Mouse (Mus musculus) lung, embryonic 15.5 days (tissue): ENCODE results near the gene Gnat3. TPM values are rescaled to one million over a fixed set of nuclear protein-coding genes. Genes with fewer than 3 reads are reported as not detected.

ENCODE experiments used
- ATAC-seq: fragments of 200-750 bp; cut with Nextera tagmentation; 2 replicates; pipeline ENCODE4 v1.8.0; 2017; ENCODE audit warnings: moderate number of reproducible peaks, borderline replicate concordance; ENCODE audit not compliant: low FRiP score, low TSS enrichment; ENCODE audit errors: extremely low read depth
- H3K27ac ChIP-seq: fragments of 300-500 bp; sonication (generic); 2 replicates; pipeline ENCODE4 v1.5.1; 2015; ENCODE audit warnings: moderate library complexity, mild to moderate bottlenecking, inconsistent platforms
- H3K27me3 ChIP-seq: fragments of 300-500 bp; sonication (generic); 2 replicates; pipeline ENCODE4 v1.6.1; 2015; ENCODE audit warnings: inconsistent platforms
- H3K36me3 ChIP-seq: fragments of 300-500 bp; sonication (generic); 2 replicates; pipeline ENCODE4 v1.6.1; 2015; ENCODE audit warnings: inconsistent platforms
- H3K4me1 ChIP-seq: fragments of 300-500 bp; sonication (generic); 2 replicates; pipeline ENCODE4 v1.6.1; 2015; ENCODE audit warnings: inconsistent platforms
- H3K4me2 ChIP-seq: fragments of 300-500 bp; sonication (generic); 2 replicates; pipeline ENCODE4 v1.6.1; 2015; ENCODE audit warnings: inconsistent platforms, mild to moderate bottlenecking, moderate library complexity
- H3K4me3 ChIP-seq: fragments of 300-500 bp; sonication (generic); 2 replicates; pipeline ENCODE4 v1.5.1; 2015; ENCODE audit warnings: mild to moderate bottlenecking, inconsistent platforms
- H3K9ac ChIP-seq: fragments of 300-500 bp; sonication (generic); 2 replicates; pipeline ENCODE4 v1.6.1; 2015; ENCODE audit warnings: inconsistent platforms
- H3K9me3 ChIP-seq: fragments of 300-500 bp; sonication (generic); 2 replicates; pipeline ENCODE4 v1.6.1; 2016; ENCODE audit warnings: inconsistent platforms
- WGBS: fragments of 180-500 bp; shearing (Covaris S2); methylation state at CpG from one replicate; pipeline ENCODE4 v1.1.7; 2015; 5-methylcytosine and 5-hydroxymethylcytosine counted together
- polyA plus RNA-seq: library from polyadenylated mRNA; unstranded; fragments of >200 nt; fragmentation: Nextera tagmentation; extraction: Ambion mirVana; gene quantifications from 2 replicates; pipeline ENCODE4 v1.2.1, GENCODE M21; 2015

Gene Gnat3
- polyA plus RNA-seq, 1 experiment from 2014 or later, result 0.17 TPM

- Histone ChIP-seq H3K4me3 (no peak overlapping the region), H3K9ac (no peak overlapping the region), H3K4me2 (no peak overlapping the region), H3K9me3 (no peaks in the 10 kb centered on the region), H3K4me1 (no peaks in the 10 kb centered on the region), H3K36me3 (no peaks in the 10 kb centered on the region), H3K27me3 (no peaks in the 10 kb centered on the region), H3K27ac (no peak overlapping the region)
- WGBS, result 80% methylated on average over 5 of the region's 5 CpGs
- no peak for ATAC-seq
Observed at GRCm38 (mm10) chr5:18010301-18010700, 48.0 kb downstream of the Gnat3 start.

- no peak overlapping the region for H3K4me2 ChIP-seq
- H3K36me3 ChIP-seq, result no peaks in the 10 kb centered on the region
- no peak for ATAC-seq
- H3K4me3 ChIP-seq, result no peak overlapping the region
- no peaks in the 10 kb centered on the region for H3K4me1 ChIP-seq
- H3K9me3 ChIP-seq, result no peaks in the 10 kb centered on the region
- H3K9ac ChIP-seq, result no peak overlapping the region
- 38% methylated on average over 2 of the region's 2 CpGs for WGBS
- H3K27me3 ChIP-seq, result no peaks in the 10 kb centered on the region
- no peak overlapping the region for H3K27ac ChIP-seq
Observed at GRCm38 (mm10) chr5:18013196-18013595, 50.8 kb downstream of the Gnat3 start.

- WGBS, result 79% methylated on average over 4 of the region's 4 CpGs
- H3K4me3 ChIP-seq, result no peak overlapping the region
- no peaks in the 10 kb centered on the region for H3K4me1 ChIP-seq
Observed at GRCm38 (mm10) chr5:18014209-18014829, 52.0 kb downstream of the Gnat3 start.

GRCm38 (mm10) chr5:18023347-18023746 is 61.0 kb downstream of the Gnat3 start:
- Histone ChIP-seq H3K4me3 (no peak overlapping the region), H3K4me1 (no peaks in the 10 kb centered on the region), H3K36me3 (no peaks in the 10 kb centered on the region), H3K9ac (no peak overlapping the region), H3K9me3 (no peaks in the 10 kb centered on the region), H3K4me2 (no peak overlapping the region), H3K27me3 (no peaks in the 10 kb centered on the region), H3K27ac (no peak overlapping the region)
- ATAC-seq, result no peak

More at GRCm38 (mm10) chr5:18014209-18014829, 52.0 kb downstream of the Gnat3 start:
- no peaks in the 10 kb centered on the region for H3K36me3 ChIP-seq
- no peaks in the 10 kb centered on the region for H3K27me3 ChIP-seq
- no peak overlapping the region for H3K27ac ChIP-seq
- H3K9me3 ChIP-seq, result no peaks in the 10 kb centered on the region
- H3K9ac ChIP-seq, result no peak overlapping the region
- no peak for ATAC-seq
- H3K4me2 ChIP-seq, result no peak overlapping the region

- H3K4me1 ChIP-seq, result no peaks in the 10 kb centered on the region
- H3K27ac ChIP-seq, result no peak overlapping the region
- ATAC-seq, result no peak
- no peaks in the 10 kb centered on the region for H3K9me3 ChIP-seq
- H3K27me3 ChIP-seq, result no peaks in the 10 kb centered on the region
- 87% methylated on average over 3 of the region's 3 CpGs for WGBS
- no peak overlapping the region for H3K9ac ChIP-seq
- no peak overlapping the region for H3K4me3 ChIP-seq
- no peaks in the 10 kb centered on the region for H3K36me3 ChIP-seq
- no peak overlapping the region for H3K4me2 ChIP-seq
Observed at GRCm38 (mm10) chr5:18027531-18027930, 65.2 kb downstream of the Gnat3 start.

- Histone ChIP-seq H3K4me3 (no peak overlapping the region), H3K9ac (no peak overlapping the region), H3K4me1 (no peaks in the 10 kb centered on the region), H3K27me3 (no peaks in the 10 kb centered on the region), H3K27ac (no peak overlapping the region), H3K36me3 (no peaks in the 10 kb centered on the region), H3K4me2 (no peak overlapping the region), H3K9me3 (0 out of 2 replicates have a peak, but pooled peaks cover 3% of the 10 kb centered on the region)
- ATAC-seq, result no peak
- 67% methylated on average over 14 of the region's 14 CpGs for WGBS
Observed at GRCm38 (mm10) chr5:18035848-18036638, 73.7 kb downstream of the Gnat3 start.

GRCm38 (mm10) chr5:18043022-18043421 is 80.7 kb downstream of the Gnat3 start:
- peak; percentile 46; the same call in 1 of the 2 replicates for ATAC-seq
- no peak overlapping the region for H3K9ac ChIP-seq
- no peaks in the 10 kb centered on the region for H3K27me3 ChIP-seq
- H3K27ac ChIP-seq, result no peak overlapping the region
- 5% methylated on average over 2 of the region's 2 CpGs for WGBS
- no peaks in the 10 kb centered on the region for H3K9me3 ChIP-seq
- H3K4me1 ChIP-seq, result no peaks in the 10 kb centered on the region
- no peak overlapping the region for H3K4me2 ChIP-seq
- no peaks in the 10 kb centered on the region for H3K36me3 ChIP-seq
- no peak overlapping the region for H3K4me3 ChIP-seq

GRCm38 (mm10) chr5:18048841-18049240 is 86.5 kb downstream of the Gnat3 start:
- no peak for ATAC-seq
- no peaks in the 10 kb centered on the region for H3K27me3 ChIP-seq
- no peaks in the 10 kb centered on the region for H3K36me3 ChIP-seq
- H3K4me1 ChIP-seq, result no peaks in the 10 kb centered on the region
- no peaks in the 10 kb centered on the region for H3K9me3 ChIP-seq
- H3K4me3 ChIP-seq, result no peak overlapping the region
- no peak overlapping the region for H3K4me2 ChIP-seq
- WGBS, result 87% methylated on average over 1 of the region's 1 CpGs
- H3K27ac ChIP-seq, result no peak overlapping the region
- H3K9ac ChIP-seq, result no peak overlapping the region

GRCm38 (mm10) chr5:18055323-18055722 is 93.0 kb downstream of the Gnat3 start:
- no peaks in the 10 kb centered on the region for H3K4me1 ChIP-seq
- H3K27me3 ChIP-seq, result no peaks in the 10 kb centered on the region
- H3K36me3 ChIP-seq, result no peaks in the 10 kb centered on the region
- WGBS, result 61% methylated on average over 2 of the region's 2 CpGs
- H3K4me3 ChIP-seq, result no peak overlapping the region
- no peak overlapping the region for H3K9ac ChIP-seq
- H3K4me2 ChIP-seq, result no peak overlapping the region
- no peak overlapping the region for H3K27ac ChIP-seq
- ATAC-seq, result no peak
- H3K9me3 ChIP-seq, result no peaks in the 10 kb centered on the region

Other genes starting within 250 kb of the Gnat3 start
- gene Cd36, start 73.7 kb upstream of the Gnat3 start, polyA plus RNA-seq, result 17.5 and 23.0 TPM in 2 replicates